Mouse (Mus musculus): ENCODE measurements around the gene Serpina3k. TPM values are rescaled to one million over a fixed set of nuclear protein-coding genes. Genes with fewer than 3 reads are reported as not detected.

The Serpina3k gene
- not detected for total RNA-seq (2023)

DNA sequence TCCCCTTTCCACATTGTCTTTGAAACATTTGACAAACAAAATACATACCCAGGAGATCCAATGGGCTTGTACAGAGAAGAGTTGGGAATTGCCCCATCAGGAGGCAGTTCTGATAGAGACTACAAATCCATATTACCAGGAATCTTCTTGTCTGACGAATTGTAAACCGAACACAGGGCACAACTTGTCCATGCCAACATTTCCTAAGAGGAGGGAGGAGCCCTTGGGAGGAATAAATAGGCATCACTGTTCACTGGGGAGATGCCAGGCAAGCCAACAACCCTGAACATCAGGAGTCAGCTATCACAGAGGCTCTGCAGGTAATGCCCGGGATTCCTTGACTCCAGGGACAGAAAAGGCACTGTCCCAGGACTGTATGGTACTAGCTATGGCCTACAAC is at the start of gene Serpina3k, which contains the start of gene Serpina3m:
Serpina3k (plus strand) TSS at position 261 of the 400 bp plus-strand sequence.
Serpina3m (plus strand) TSS at position 261 of the 400 bp plus-strand sequence.

DNA sequence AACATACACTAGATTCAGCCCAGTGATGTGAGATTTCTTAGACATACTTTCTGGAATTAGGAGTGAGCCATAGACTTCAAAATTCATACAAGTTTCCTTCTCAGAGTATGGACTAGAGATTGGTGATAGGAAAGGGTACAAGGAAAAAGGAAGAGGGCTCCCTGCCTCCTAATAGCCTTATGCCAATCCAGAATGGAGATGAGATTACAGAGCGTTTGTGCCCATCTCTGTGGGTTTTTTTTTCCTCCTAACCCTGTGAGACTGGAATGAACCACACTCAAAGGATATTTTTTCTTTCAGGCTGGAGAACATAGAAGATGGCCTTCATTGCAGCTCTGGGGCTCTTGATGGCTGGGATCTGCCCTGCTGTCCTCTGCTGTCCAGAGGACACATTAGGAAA is 24.0 kb upstream of the Serpina3k start, which contains the start of gene Serpina3j:
Serpina3j (plus strand) TSS at position 301 of the 400 bp plus-strand sequence.

Other genes starting within 250 kb of the Serpina3k start
- not detected for gene Serpina5, start 237.4 kb upstream of the Serpina3k start, total RNA-seq (2023)
- gene Serpina3a, start 225.8 kb upstream of the Serpina3k start, total RNA-seq (2023): not detected
- gene Serpina3b, start 210.5 kb upstream of the Serpina3k start, total RNA-seq (2023): under 1 TPM in 1 of 2 experiments, not detected in 1; 0.29 TPM
- gene Serpina3c, start 184.6 kb upstream of the Serpina3k start, total RNA-seq (2023): not detected
- gene Serpina3f, start 123.9 kb upstream of the Serpina3k start, total RNA-seq (2023): under 1 TPM; 0.24 to 0.33 TPM
- gene Serpina3g, start 102.2 kb upstream of the Serpina3k start, total RNA-seq (2023): 1 to 10 TPM in 1 of 2 experiments, under 1 TPM in 1; 0.60 to 4.0 TPM
- gene Serpina3i, start 75.4 kb upstream of the Serpina3k start, total RNA-seq (2023): not detected
- gene Serpina3j, start 23.9 kb upstream of the Serpina3k start, total RNA-seq (2023): not detected
- gene Serpina3m, start within 50 bp of the Serpina3k start, total RNA-seq (2023): not detected
- gene Serpina3n, start 68.2 kb downstream of the Serpina3k start, total RNA-seq (2023): not detected
- gene Gsc, start 134.8 kb downstream of the Serpina3k start, total RNA-seq (2023): not detected